ENCODE assay signal across 15 mouse cellular contexts in genomic region chr6:90490976-90491375, GRCm38 (mm10). TPM values are rescaled to one million over a fixed set of nuclear protein-coding genes. Genes with fewer than 3 reads are reported as not detected.
DNase-seq lines count a peak whose midpoint lies in the region; ATAC-seq lines count a peak whose summit lies in the region.
"Had no signal": no experiment of that assay in that cellular context is flagged by ENCODE, and none has a peak within 500 bp of the region (broad histone marks: within the 10 kb centered on the region; RNA-seq: fewer than 3 reads in every experiment).

No protein-coding gene starts in this region.

- no peak overlapping the region for H3K9ac ChIP-seq in forebrain, embryonic 14.5 days (ENCODE audit: low read length)
- H3K9ac ChIP-seq in forebrain, embryonic 16.5 days (replicated peaks; ENCODE audit: low read depth, low read length): 0 out of 2 replicates have a peak overlapping the region, but pooled peaks have one; percentile 6
- H3K9ac ChIP-seq: embryonic facial prominence, embryonic 15.5 days; heart, embryonic 12.5 days; kidney, embryonic 15.5 days; liver, embryonic 15.5 days had no signal

- no peak overlapping the region for H3K27ac ChIP-seq in forebrain, embryonic 14.5 days (ENCODE audit: low read depth, low read length)
- H3K27ac ChIP-seq in forebrain, embryonic 10.5 days: no peak overlapping the region
- H3K27ac ChIP-seq in forebrain, embryonic 16.5 days (ENCODE audit: low read length): peak overlapping the region; percentile 36
- H3K27ac ChIP-seq: embryonic facial prominence, embryonic 15.5 days; kidney, embryonic 15.5 days; liver, embryonic 15.5 days had no signal

- peak; percentile 71 for DNase-seq in forebrain, embryonic 14.5 days (ENCODE audit: low spot score)
- DNase-seq in forebrain, embryonic 10.5 days (ENCODE audit: extremely low spot score, low spot score): no peak
- DNase-seq in left cerebral cortex, postnatal 14 days (ENCODE audit: low spot score in 2 of 2): peak; percentile 36 to 49
- DNase-seq in left cerebral cortex, adult 11 months (ENCODE audit: low spot score): no peak
- peak; percentile 72 for DNase-seq in brain, adult 2 months (ENCODE audit: low read depth, low spot score)
- DNase-seq in T-cell, adult 2 months (ENCODE audit: low spot score): no peak
- DNase-seq: adrenal gland, adult 8-10 months; heart, postnatal 4 days; thymus, adult 2 months had no signal

- no peaks in the 10 kb centered on the region for H3K36me3 ChIP-seq in forebrain, embryonic 14.5 days (ENCODE audit: control insufficient read depth, insufficient read depth, low read length)
- no peaks in the 10 kb centered on the region for H3K36me3 ChIP-seq in forebrain, embryonic 10.5 days (replicated peaks)
- no peaks in the 10 kb centered on the region for H3K36me3 ChIP-seq in forebrain, embryonic 16.5 days (ENCODE audit: control insufficient read depth, insufficient read depth)
- H3K36me3 ChIP-seq: embryonic facial prominence, embryonic 15.5 days; heart, embryonic 12.5 days; kidney, embryonic 15.5 days; liver, embryonic 15.5 days had no signal

- H3K4me2 ChIP-seq in forebrain, embryonic 14.5 days (ENCODE audit: low read length): no peak overlapping the region
- no peak overlapping the region for H3K4me2 ChIP-seq in forebrain, embryonic 16.5 days (ENCODE audit: low read length)
- H3K4me2 ChIP-seq: embryonic facial prominence, embryonic 15.5 days; heart, embryonic 12.5 days; kidney, embryonic 15.5 days; liver, embryonic 15.5 days; midbrain, embryonic 11.5 days had no signal

- peaks cover 5% of the 10 kb centered on the region; the same call in 1 of the 2 replicates for H3K4me1 ChIP-seq in forebrain, embryonic 14.5 days (ENCODE audit: control insufficient read depth, insufficient read depth, low read length)
- H3K4me1 ChIP-seq in forebrain, embryonic 10.5 days: peaks cover 8% of the 10 kb centered on the region
- peaks cover 10% of the 10 kb centered on the region for H3K4me1 ChIP-seq in forebrain, embryonic 16.5 days (replicated peaks; ENCODE audit: control insufficient read depth, insufficient read depth, low read length)

- no peak overlapping the region for H3K4me3 ChIP-seq in forebrain, embryonic 14.5 days (ENCODE audit: low read depth, low read length)
- H3K4me3 ChIP-seq in forebrain, embryonic 10.5 days: no peak overlapping the region
- H3K4me3 ChIP-seq in forebrain, embryonic 16.5 days (replicated peaks; ENCODE audit: low read length): no peak overlapping the region
- H3K4me3 ChIP-seq: embryonic facial prominence, embryonic 15.5 days; heart, embryonic 12.5 days; kidney, embryonic 15.5 days; liver, embryonic 15.5 days had no signal

- peak; percentile 70 for ATAC-seq in forebrain, embryonic 14.5 days
- ATAC-seq in forebrain, embryonic 16.5 days: peak; percentile 70

- WGBS in forebrain, embryonic 14.5 days: 59% methylated on average over 2 of the region's 2 CpGs
- 88% methylated on average over 2 of the region's 2 CpGs for WGBS in forebrain, embryonic 10.5 days
- WGBS in forebrain, embryonic 16.5 days: 47% methylated on average over 2 of the region's 2 CpGs

- H3K9me3 ChIP-seq in forebrain, embryonic 14.5 days (replicated peaks; ENCODE audit: control insufficient read depth, low read length): no peaks in the 10 kb centered on the region
- H3K9me3 ChIP-seq in forebrain, embryonic 10.5 days: no peaks in the 10 kb centered on the region
- H3K9me3 ChIP-seq in forebrain, embryonic 16.5 days (ENCODE audit: control insufficient read depth, low read length): no peaks in the 10 kb centered on the region
- H3K9me3 ChIP-seq: embryonic facial prominence, embryonic 15.5 days; heart, embryonic 12.5 days; kidney, embryonic 15.5 days; liver, embryonic 15.5 days had no signal

- intact Hi-C loops in left cerebral cortex, postnatal 14 days (cut with DNase I): no loop called here

- no peaks in the 10 kb centered on the region for H3K27me3 ChIP-seq in forebrain, embryonic 14.5 days (replicated peaks; ENCODE audit: control insufficient read depth, insufficient read depth, low read length)
- H3K27me3 ChIP-seq in forebrain, embryonic 10.5 days (ENCODE audit: poor library complexity, severe bottlenecking): no peaks in the 10 kb centered on the region
- no peaks in the 10 kb centered on the region for H3K27me3 ChIP-seq in forebrain, embryonic 16.5 days (replicated peaks; ENCODE audit: control insufficient read depth, insufficient read depth, low read length)
- H3K27me3 ChIP-seq: embryonic facial prominence, embryonic 15.5 days; heart, embryonic 12.5 days; kidney, embryonic 15.5 days; liver, embryonic 15.5 days had no signal

RNA-seq across cellular contexts. Expression of gene Aldh1l1, which starts 4.7 kb away (rescaled TPM):
- polyA plus RNA-seq in forebrain, embryonic 14.5 days (2014; fragmentation: Nextera tagmentation; extraction: Ambion mirVana): 15.8 and 24.1 TPM in 2 replicates
- polyA plus RNA-seq in forebrain, embryonic 10.5 days (2016; fragmentation: Nextera tagmentation; extraction: Ambion mirVana): 1.7 and 2.1 TPM in 2 replicates
- 10 to 100 TPM; 61.4 to 65.8 TPM for total RNA-seq in left cerebral cortex, postnatal 14 days (2021)
- 33.3 and 38.0 TPM in 2 replicates for polyA plus RNA-seq in forebrain, embryonic 16.5 days (2015; fragmentation: Nextera tagmentation; extraction: Ambion mirVana)

RNA-seq across cellular contexts. Expression of gene Klf15, which starts 28.6 kb away (rescaled TPM):
- polyA plus RNA-seq in forebrain, embryonic 14.5 days (2014; fragmentation: Nextera tagmentation; extraction: Ambion mirVana): 10.3 and 12.0 TPM in 2 replicates
- 5.5 and 5.6 TPM in 2 replicates for polyA plus RNA-seq in forebrain, embryonic 10.5 days (2016; fragmentation: Nextera tagmentation; extraction: Ambion mirVana)
- 10 to 100 TPM; 18.9 to 27.7 TPM for total RNA-seq in left cerebral cortex, postnatal 14 days (2021)
- polyA plus RNA-seq in forebrain, embryonic 16.5 days (2015; fragmentation: Nextera tagmentation; extraction: Ambion mirVana): 11.6 and 14.3 TPM in 2 replicates

Comparison
In these comparisons a context has a peak if more than half of its experiments do, and no peak if none do; other contexts are left out.
1. DNase-seq: peak in forebrain, embryonic 14.5 days (single experiment), left cerebral cortex, postnatal 14 days (2 of 2) and brain, adult 2 months (single experiment); none in forebrain, embryonic 10.5 days (single experiment), left cerebral cortex, adult 11 months (single experiment) and T-cell, adult 2 months (single experiment).